Mouse (Mus musculus): ENCODE data around the gene Ncoa7. TPM values are rescaled to one million over a fixed set of nuclear protein-coding genes. Genes with fewer than 3 reads are reported as not detected.
A peak's percentile ranks its signal among the peaks of the same experiment; 100 is the strongest.

Gene Ncoa7
- polyA plus RNA-seq, 1 experiment from 2014 or later, result 11.1 TPM

DNA sequence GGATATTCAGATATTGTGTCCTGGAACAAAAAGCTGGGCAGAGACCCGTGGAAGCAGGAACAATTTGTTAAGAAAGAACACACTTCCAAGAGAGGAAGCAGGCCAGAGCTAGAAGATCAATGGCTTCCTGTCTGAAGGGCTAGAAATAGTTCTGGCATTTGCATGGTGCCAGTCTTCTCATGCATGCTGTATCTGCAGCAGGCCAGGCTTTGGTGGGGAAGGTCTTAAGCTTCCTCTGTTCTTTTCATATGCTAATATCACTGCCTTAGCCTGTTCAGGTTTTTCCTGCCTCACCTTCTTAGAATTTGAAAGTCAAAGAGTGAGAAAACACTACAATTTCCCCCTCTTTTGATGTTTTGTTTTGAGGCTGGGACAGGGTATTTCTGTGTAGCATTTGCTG lies 175.6 kb downstream of the Ncoa7 start:
- no peaks in the 10 kb centered on the region for H3K36me3 ChIP-seq (replicated peaks)
- ATAC-seq (ENCODE audit: low FRiP score), result no peak

DNA sequence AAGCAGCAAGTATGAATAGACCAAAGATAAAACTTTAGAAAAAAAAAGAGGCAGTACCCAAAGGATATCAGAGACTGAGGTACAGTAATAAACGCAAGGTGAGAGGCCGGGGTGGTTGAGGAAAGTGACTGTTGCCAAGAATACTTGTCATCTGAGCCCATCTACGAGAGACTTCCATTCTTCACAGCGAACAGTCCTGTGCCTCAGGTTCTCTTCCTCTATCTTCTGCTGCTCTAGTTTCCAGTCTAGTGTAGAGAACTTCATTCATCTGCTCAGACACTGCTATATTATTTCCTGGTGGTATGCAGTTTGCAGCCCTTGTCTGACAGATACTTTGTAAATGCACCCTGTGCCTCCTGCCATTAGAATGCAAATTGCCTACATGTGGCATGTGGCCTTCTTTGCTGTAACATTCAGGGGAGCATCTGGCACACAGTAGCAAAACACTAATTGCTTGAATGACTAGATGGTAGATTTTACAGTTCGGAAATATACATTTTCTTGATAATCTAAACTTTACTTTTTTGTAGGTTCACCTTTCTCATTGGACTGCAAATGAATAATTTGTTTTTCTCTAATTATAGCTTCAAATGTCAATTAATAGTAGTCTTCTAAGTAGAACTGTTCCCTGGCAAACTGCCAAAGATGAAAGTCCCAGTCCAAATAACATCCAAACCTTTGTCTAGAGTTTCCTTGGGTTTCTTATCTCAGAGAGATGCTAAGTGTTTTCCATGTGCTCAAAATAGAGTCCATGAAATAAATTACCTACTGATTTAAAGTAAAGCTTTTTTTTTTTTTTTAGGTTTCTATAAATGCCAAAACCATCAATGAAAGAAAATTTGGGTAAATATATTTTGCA lies 178.7 kb downstream of the Ncoa7 start:
- Histone ChIP-seq H3K4me1 (peaks cover 4% of the 10 kb centered on the region; the same call in 1 of the 2 replicates), H3K36me3 (replicated peaks) (no peaks in the 10 kb centered on the region), H3K4me3 (replicated peaks) (no peak overlapping the region), H3K9me3 (no peaks in the 10 kb centered on the region), H3K9ac (no peak overlapping the region), H3K4me2 (no peak overlapping the region), H3K27me3 (no peaks in the 10 kb centered on the region), H3K27ac (no peak overlapping the region)
- ATAC-seq (ENCODE audit: low FRiP score), result peak; percentile 79
- 72% methylated on average over 5 of the region's 5 CpGs for WGBS

More for the DNA sequence above, 175.6 kb downstream of the Ncoa7 start:
- Histone ChIP-seq H3K9me3 (no peaks in the 10 kb centered on the region), H3K4me2 (no peak overlapping the region), H3K27ac (no peak overlapping the region), H3K4me3 (replicated peaks) (no peak overlapping the region), H3K4me1 (peaks cover 4% of the 10 kb centered on the region; the same call in 1 of the 2 replicates), H3K27me3 (no peaks in the 10 kb centered on the region), H3K9ac (no peak overlapping the region)
- 33% methylated on average over 1 of the region's 1 CpGs for WGBS

GRCm38 (mm10) chr10:30622928-30623327 lies 180.2 kb downstream of the Ncoa7 start:
- no peak overlapping the region for H3K9ac ChIP-seq
- peaks cover 6% of the 10 kb centered on the region; the same call in 1 of the 2 replicates for H3K4me1 ChIP-seq
- no peak for ATAC-seq (ENCODE audit: low FRiP score)
- H3K4me2 ChIP-seq, result no peak overlapping the region
- H3K27ac ChIP-seq, result no peak overlapping the region
- no peaks in the 10 kb centered on the region for H3K9me3 ChIP-seq
- H3K4me3 ChIP-seq (replicated peaks), result no peak overlapping the region
- no peaks in the 10 kb centered on the region for H3K27me3 ChIP-seq
- H3K36me3 ChIP-seq (replicated peaks), result no peaks in the 10 kb centered on the region

DNA sequence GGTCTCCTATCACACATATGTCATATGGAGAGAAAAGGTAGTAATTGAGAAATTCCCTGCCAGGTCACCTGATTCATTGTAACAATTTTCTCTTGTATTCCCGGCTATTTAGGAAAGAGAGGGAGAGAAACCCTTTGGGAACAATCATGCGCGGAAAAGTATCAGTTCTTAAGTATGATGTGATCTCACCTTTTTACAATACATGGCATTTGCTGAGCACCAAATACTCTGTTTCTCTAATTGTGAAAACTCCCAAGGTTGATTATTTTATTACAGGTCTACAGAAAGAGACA lies 184.3 kb downstream of the Ncoa7 start:
- ATAC-seq (ENCODE audit: low FRiP score), result no peak
- Histone ChIP-seq H3K4me3 (replicated peaks) (peak overlapping the region; percentile 69), H3K36me3 (replicated peaks) (no peaks in the 10 kb centered on the region), H3K27ac (no peak overlapping the region), H3K4me2 (peak overlapping the region; percentile 66), H3K27me3 (no peaks in the 10 kb centered on the region), H3K9me3 (no peaks in the 10 kb centered on the region), H3K9ac (peak overlapping the region; percentile 71), H3K4me1 (peaks cover 6% of the 10 kb centered on the region; the same call in 1 of the 2 replicates)
- 37% methylated on average over 3 of the region's 3 CpGs for whole genome bisulfite sequencing

DNA sequence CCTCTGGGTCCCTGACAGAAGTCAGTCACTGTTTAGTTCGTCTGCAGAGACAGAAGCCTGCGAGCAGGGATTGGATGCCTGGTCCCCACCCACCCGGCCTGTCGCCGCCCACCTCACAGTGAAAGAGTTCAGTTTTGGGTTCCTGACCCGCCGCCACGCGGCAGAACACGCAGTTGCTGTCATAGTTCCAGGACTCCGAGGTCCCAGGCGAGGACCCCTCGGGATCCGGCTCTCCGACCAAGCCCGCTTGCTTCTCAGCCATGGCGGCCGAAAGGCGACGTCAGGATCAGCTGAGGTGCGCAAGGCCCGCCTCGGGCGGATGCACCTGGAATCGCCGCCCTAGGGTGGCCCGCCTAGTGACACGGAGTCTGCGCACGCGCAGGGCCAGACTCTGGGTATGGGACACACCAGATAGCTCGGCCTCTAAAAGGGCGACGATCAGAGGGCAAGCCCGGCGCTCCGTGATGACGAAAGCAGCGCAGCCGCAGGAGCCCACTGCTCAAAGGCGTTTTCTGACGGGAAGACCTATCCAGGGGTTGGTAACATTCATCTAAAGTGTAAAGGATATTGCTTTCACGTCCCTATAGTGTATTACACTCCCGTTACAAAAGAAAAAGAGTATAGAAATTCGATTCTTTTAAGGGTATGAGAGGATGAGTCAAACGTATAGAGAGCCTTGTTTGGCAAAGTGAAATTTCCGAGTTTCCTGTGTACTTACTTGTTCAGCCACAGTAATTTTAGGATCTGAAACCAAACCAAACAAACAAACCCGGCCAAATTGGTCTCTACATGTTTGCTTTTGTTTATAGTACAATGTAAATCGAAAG lies 184.8 kb downstream of the Ncoa7 start:
- peaks cover 6% of the 10 kb centered on the region; the same call in 1 of the 2 replicates for H3K4me1 ChIP-seq
- whole genome bisulfite sequencing, result 2% methylated on average over 49 of the region's 49 CpGs
- H3K4me2 ChIP-seq, result peak overlapping the region; percentile 66
- no peaks in the 10 kb centered on the region for H3K9me3 ChIP-seq
- H3K36me3 ChIP-seq (replicated peaks), result no peaks in the 10 kb centered on the region
- H3K27me3 ChIP-seq, result no peaks in the 10 kb centered on the region
- peak overlapping the region; percentile 71 for H3K9ac ChIP-seq
- peak; percentile 100 for ATAC-seq (ENCODE audit: low FRiP score)
- H3K4me3 ChIP-seq (replicated peaks), result peak overlapping the region; percentile 69
- peak overlapping the region; percentile 87 for H3K27ac ChIP-seq

DNA sequence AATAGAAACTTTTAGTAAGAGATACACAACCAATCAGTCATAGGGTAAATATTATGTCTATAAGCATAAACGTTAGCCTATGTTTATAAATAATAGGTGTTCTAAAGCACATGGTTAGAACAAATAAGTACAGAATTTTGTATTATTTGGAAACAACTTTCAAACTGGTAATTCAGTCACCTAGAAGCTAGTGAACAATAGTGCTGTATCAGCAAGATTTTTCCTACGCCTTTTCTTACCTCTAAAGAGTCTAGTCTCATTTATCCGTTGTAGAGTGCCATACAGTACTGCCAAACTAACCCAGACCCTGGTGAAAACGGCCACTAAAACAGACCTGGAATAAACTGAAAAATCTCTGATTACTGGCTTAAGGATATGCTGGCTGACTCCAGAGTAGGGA lies 190.1 kb downstream of the Ncoa7 start:
- Histone ChIP-seq H3K4me1 (peaks cover 4% of the 10 kb centered on the region; the same call in 1 of the 2 replicates), H3K4me3 (replicated peaks) (no peak overlapping the region), H3K4me2 (no peak overlapping the region), H3K27me3 (no peaks in the 10 kb centered on the region), H3K36me3 (replicated peaks) (no peaks in the 10 kb centered on the region), H3K9me3 (no peaks in the 10 kb centered on the region), H3K27ac (no peak overlapping the region), H3K9ac (no peak overlapping the region)
- 88% methylated on average over 4 of the region's 4 CpGs for WGBS
- no peak for ATAC-seq (ENCODE audit: low FRiP score)

- H3K4me1 ChIP-seq, result no peaks in the 10 kb centered on the region
- H3K4me2 ChIP-seq, result no peak overlapping the region
- no peaks in the 10 kb centered on the region for H3K36me3 ChIP-seq (replicated peaks)
- H3K4me3 ChIP-seq (replicated peaks), result no peak overlapping the region
- no peaks in the 10 kb centered on the region for H3K9me3 ChIP-seq
- H3K27me3 ChIP-seq, result no peaks in the 10 kb centered on the region
- ATAC-seq (ENCODE audit: low FRiP score), result no peak
- H3K9ac ChIP-seq, result no peak overlapping the region
- no peak overlapping the region for H3K27ac ChIP-seq
These were observed 193.5 kb downstream of the Ncoa7 start for GRCm38 (mm10) chr10:30609614-30610013.

GRCm38 (mm10) chr10:30608109-30608508 lies 195.0 kb downstream of the Ncoa7 start:
- no peak for ATAC-seq (ENCODE audit: low FRiP score)
- no peaks in the 10 kb centered on the region for H3K4me1 ChIP-seq
- H3K9me3 ChIP-seq, result no peaks in the 10 kb centered on the region
- H3K9ac ChIP-seq, result no peak overlapping the region
- no peak overlapping the region for H3K27ac ChIP-seq
- WGBS, result 71% methylated on average over 2 of the region's 2 CpGs
- no peak overlapping the region for H3K4me3 ChIP-seq (replicated peaks)
- H3K27me3 ChIP-seq, result no peaks in the 10 kb centered on the region
- H3K4me2 ChIP-seq, result no peak overlapping the region
- no peaks in the 10 kb centered on the region for H3K36me3 ChIP-seq (replicated peaks)

DNA sequence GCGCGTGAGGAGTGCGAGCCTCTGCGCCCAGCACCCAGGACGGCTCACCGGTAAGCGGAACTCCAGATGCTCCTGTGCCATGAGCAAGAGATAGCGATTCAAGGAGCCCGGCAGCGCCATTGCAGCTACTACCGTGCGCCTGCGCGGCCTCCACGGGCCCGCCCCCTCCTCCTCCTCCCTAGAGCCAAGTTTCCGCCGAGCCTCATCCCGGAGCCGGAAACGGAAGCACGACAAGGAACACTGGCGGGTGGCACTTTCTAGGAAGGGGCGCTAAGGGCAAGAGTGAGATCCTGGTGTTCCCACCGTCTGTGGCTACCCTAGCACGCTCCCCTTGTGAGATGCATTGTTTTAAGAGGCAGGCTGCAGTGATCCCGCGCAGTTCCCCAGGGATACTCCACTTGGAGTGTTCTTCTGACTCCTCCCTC lies 202.6 kb downstream of the Ncoa7 start, which contains the start of gene Trmt11:
Gene Trmt11 (minus strand): TSS at position 208 of the 425 bp plus-strand sequence.
- peak within 1 kb of the TSS; percentile 87 for H3K9ac ChIP-seq
- H3K36me3 ChIP-seq (replicated peaks), result peaks cover 14% of the 10 kb centered on the region
- H3K4me1 ChIP-seq, result peaks cover 14% of the 10 kb centered on the region
- WGBS, result under 1% methylated on average over 28 of the region's 28 CpGs
- peak within 1 kb of the TSS; percentile 73 for H3K4me2 ChIP-seq
- H3K4me3 ChIP-seq (replicated peaks), result peak within 1 kb of the TSS; percentile 77
- peak within 1 kb of the TSS; percentile 83 for H3K27ac ChIP-seq
- H3K27me3 ChIP-seq, result no peaks in the 10 kb centered on the region
- no peaks in the 10 kb centered on the region for H3K9me3 ChIP-seq
- peak; percentile 97 for ATAC-seq (ENCODE audit: low FRiP score)

GRCm38 (mm10) chr10:30600094-30600534 lies 203.0 kb downstream of the Ncoa7 start:
- peak; percentile 86 for ATAC-seq (ENCODE audit: low FRiP score)
- WGBS, result under 1% methylated on average over 27 of the region's 27 CpGs
- peaks cover 14% of the 10 kb centered on the region for H3K4me1 ChIP-seq
- peak overlapping the region; percentile 77 for H3K4me3 ChIP-seq (replicated peaks)
- no peaks in the 10 kb centered on the region for H3K27me3 ChIP-seq
- peak overlapping the region; percentile 83 for H3K27ac ChIP-seq
- H3K9me3 ChIP-seq, result no peaks in the 10 kb centered on the region
- H3K4me2 ChIP-seq, result peak overlapping the region; percentile 73
- H3K36me3 ChIP-seq (replicated peaks), result peaks cover 17% of the 10 kb centered on the region
- H3K9ac ChIP-seq, result peak overlapping the region; percentile 87

- WGBS, result 76% methylated on average over 5 of the region's 5 CpGs
- H3K4me1 ChIP-seq, result no peaks in the 10 kb centered on the region
- no peak overlapping the region for H3K27ac ChIP-seq
- H3K4me2 ChIP-seq, result no peak overlapping the region
- H3K4me3 ChIP-seq (replicated peaks), result no peak overlapping the region
- no peaks in the 10 kb centered on the region for H3K27me3 ChIP-seq
- H3K9ac ChIP-seq, result no peak overlapping the region
- peak; percentile 55; the same call in 1 of the 2 replicates for ATAC-seq (ENCODE audit: low FRiP score)
- no peaks in the 10 kb centered on the region for H3K9me3 ChIP-seq
- H3K36me3 ChIP-seq (replicated peaks), result peaks cover 45% of the 10 kb centered on the region
These were observed 216.1 kb downstream of the Ncoa7 start for GRCm38 (mm10) chr10:30587037-30587436.

DNA sequence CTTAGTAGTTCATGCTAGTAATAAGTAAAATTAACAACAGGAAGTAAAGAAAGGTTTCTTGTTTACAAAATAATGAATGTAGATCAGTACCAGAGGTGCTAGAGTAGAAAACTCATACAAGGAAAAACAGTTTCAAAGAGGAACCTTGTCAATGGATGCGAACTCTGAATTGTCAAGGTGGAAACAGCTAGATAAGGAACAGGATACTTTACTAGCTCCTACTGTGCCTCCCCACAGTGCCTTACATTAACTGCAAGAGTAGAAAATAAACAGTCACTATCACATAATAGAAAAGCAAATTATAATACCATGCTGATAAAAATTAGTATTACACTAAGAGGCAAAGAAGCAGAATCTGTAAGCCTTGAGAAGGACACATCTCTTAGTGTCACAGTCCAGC lies 217.4 kb downstream of the Ncoa7 start:
- Histone ChIP-seq H3K27ac (no peak overlapping the region), H3K27me3 (no peaks in the 10 kb centered on the region), H3K36me3 (replicated peaks) (peaks cover 45% of the 10 kb centered on the region), H3K9me3 (no peaks in the 10 kb centered on the region), H3K4me1 (no peaks in the 10 kb centered on the region), H3K9ac (no peak overlapping the region), H3K4me3 (replicated peaks) (no peak overlapping the region), H3K4me2 (no peak overlapping the region)
- 95% methylated on average over 1 of the region's 1 CpGs for WGBS
- ATAC-seq (ENCODE audit: low FRiP score), result no peak

Data from forebrain, embryonic 12.5 days (tissue).